Mouse (Mus musculus) liver, adult (tissue): ENCODE data around the gene Vav2.

Experiments
- GATA4 ChIP-seq: IDR thresholded peaks from 2 replicates; pipeline ENCODE4 v1.6.1; 2014; ENCODE audit warnings: mild to moderate bottlenecking, low read length; ENCODE audit not compliant: insufficient replicate concordance

The Vav2 gene

DNA sequence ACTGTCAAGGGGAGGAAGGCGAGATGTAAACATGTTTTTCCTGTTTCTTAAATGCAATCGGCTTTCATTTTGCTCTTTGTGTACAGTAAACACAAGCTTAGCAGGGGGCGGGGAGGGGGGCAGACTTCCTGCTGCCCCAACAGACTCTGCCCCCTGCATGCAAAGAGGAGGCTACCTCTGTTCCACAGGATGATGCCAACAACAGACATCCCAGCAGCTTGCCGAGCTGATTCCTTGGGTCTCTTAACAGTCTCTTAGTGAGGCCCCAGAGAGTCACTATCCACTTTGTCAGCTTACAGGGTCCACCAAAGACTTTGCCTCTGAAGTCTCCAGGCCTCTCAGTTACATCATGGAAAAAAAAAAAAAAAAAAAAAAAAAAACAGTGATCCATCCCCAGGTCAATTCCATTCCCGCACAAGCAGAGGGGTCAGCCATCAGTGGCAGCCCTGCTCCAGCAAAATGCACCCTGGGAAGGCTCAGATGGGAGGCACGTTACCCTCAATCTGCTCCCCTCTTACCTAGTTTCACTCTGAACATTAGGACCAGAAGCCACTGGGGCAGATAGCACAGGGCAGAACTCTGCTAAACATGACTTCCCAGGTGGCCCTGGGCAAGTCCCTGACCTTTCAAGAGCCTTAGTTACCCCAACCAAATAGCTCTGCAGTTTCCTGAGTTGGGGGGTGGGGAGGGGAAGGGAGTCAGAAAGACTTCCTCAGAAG is 22.3 kb downstream of the Vav2 start:
- TF ChIP-seq GATA4, result no peak

- no peak for TF ChIP-seq GATA4
Observed at GRCm38 (mm10) chr2:27401544-27401943, 25.3 kb downstream of the Vav2 start.

DNA sequence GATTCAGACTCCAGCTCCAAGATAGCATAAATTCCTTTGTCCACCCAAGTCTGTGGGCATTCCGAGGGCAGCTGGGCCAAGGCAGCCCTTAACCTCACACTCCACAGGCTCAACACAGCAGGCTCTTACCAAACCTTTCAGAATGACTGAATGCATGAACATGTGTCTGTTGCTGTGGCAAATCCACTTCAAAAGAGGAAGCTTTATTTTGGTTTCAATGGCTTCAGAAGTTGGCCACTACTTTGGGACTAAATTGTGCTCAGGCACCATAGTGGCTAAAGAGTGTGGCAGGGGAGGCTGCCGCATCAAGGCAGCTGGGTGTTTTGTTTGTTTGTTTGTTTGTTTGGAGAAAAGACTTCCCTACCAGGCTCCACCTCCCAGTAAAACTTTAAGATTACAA is 26.8 kb downstream of the Vav2 start:
- TF ChIP-seq GATA4, result no peak

DNA sequence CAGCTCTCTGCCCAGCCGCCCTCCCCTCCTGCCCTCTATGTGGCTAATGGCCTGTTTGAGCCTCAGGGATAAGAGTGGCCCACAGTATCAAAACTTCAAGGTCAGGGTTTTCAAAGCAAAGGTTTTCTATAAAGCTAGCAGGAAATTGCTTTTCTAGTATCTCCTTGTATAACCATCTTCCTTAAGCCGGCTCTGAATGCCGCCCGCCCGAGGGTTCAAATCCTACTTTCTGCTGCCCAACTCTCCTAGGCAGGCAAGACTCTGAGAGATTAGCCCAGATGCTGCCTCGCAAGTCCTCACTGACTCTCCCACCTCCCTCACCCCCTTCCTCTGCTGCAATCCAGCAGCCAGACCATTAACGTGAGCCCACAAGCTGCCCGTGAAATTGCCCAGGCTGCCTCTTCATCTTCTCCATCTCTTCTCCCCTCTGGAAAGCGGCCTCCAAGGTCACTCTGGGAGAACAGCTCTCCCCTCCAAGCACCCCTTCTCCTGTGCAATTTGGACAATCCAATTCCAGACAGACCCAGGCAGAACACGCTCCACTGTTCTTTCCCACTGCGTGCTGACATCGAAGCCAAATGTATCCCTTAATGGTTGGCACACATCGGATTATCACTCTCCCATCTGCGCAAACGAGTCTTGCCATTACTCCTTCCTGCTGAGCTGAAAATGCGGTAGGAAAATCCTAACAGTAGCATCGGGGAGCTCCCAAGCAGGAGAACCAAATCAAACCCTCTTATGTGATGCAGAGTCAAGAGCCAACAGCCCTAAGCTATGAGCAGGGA is 30.0 kb downstream of the Vav2 start:
- TF ChIP-seq GATA4, result no peak

DNA sequence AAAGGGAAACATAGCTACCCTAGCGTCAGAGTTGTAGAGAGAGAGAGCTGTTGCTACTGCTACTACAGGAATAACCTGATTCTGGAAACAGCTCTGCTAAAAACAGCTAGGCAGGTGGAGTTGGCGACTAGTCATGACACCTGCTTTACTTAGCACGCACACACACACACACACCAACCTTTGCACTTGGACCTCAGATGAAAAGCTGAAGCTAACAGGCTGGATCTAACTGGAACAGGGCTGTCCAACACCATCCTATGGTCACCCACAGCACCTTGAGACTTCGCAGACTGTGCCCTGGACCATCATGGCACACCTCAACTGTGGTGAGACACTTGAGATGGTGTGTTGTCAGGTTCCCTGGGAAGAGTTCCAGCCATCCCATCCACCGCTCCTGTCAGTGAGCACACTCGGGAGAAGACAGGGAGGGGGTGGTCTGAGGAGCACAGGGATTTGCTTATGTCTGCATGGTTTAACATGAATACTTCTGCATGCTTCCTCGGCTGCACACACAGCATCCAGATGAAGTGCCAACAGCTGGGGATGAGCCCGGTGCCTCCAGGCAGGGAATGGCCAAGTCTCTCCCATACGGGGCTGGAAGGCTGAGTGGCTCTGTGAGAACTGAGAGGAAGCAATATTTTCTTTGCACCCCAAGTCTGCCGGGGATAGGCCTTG is 32.5 kb downstream of the Vav2 start:
- TF ChIP-seq GATA4, result no peak

DNA sequence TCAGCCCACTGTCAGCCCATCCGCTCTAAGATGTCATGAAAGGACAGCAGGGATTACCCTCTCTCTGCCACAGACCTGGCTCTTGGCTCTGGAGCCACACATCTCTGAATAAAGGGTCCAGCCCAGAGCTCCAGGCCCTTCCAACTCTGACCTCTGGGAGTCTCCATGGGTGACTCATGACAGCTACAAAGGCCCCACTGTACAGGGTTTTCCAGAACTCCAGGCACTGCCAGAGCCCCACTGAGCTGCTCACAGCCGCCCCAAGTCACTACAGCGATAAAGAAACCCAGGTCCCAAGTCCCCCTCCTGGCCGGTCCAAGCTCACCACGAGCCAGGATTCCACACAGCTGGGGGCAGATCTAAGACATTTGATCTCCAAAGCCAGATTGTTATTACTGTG is 34.6 kb downstream of the Vav2 start:
- no peak for TF ChIP-seq GATA4

GRCm38 (mm10) chr2:27390775-27391174 is 36.1 kb downstream of the Vav2 start:
- no peak for TF ChIP-seq GATA4

- no peak for TF ChIP-seq GATA4
Observed at GRCm38 (mm10) chr2:27390325-27390724, 36.5 kb downstream of the Vav2 start.

DNA sequence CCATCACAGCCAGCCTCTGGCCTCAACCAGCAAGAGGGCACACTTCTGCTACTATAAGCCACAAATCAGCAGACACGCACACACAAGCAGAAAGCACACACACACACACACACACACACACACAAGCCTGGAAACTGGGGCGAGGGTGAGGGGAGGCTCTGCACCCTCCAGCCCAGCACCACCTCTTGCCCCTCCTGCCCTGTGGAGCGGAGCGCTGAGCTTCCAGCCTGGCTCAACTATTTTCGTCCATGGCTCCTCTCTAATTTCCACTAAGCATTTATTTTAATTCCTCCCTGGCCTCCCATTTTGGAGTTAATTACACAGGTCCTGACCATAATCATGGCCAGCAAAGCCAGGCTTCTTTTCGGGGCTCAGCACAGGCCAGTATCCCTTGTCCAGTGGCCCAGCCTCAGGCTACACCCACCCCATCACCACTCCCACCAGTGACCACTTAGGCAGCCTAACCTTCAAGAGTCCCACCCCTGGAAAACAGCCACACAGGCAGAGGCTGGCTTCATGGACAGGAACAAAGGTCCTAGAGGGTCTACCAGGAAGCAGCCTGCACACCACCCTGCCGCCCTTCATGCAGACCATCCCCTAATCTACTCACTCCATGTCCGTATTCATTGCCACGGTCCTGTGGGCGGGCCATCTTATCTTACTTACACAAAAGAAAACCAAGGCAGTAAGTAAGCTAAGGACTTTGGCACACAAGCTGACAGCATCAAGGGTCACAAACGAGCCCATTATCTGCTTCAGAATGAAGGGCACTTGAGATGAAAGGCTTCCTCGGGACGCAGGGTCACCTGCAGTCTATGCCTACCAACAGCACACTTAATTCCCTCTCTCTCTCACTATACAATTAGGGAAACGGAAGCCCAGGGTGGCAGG is 37.3 kb downstream of the Vav2 start:
- TF ChIP-seq GATA4, result no peak

- no peak for TF ChIP-seq GATA4
Observed at GRCm38 (mm10) chr2:27387209-27387608, 39.6 kb downstream of the Vav2 start.

GRCm38 (mm10) chr2:27381698-27382097 is 45.1 kb downstream of the Vav2 start:
- TF ChIP-seq GATA4, result no peak

- TF ChIP-seq GATA4, result no peak
Observed at GRCm38 (mm10) chr2:27381254-27381653, 45.6 kb downstream of the Vav2 start.

GRCm38 (mm10) chr2:27377876-27378275 is 49.0 kb downstream of the Vav2 start:
- TF ChIP-seq GATA4, result no peak

DNA sequence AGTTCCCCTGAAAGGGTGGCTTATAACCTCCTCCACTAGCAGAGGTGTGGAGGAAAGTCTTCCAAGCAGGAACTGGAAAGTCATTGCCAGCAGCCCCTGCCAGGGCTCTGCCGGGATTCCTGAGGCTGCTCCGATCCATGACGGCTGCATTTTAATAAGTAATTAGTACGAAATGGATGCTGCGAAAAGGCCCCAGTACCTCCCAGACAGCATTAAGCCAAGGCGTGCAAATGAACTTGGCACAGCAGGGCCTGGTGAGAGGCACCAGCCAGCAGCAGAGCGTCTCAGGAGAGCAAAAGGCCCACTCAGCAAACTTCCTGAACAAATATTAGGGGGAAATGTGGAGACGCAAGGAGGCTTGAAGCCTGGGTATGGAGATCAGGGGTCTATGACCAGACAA is 49.7 kb downstream of the Vav2 start:
- TF ChIP-seq GATA4, result no peak

DNA sequence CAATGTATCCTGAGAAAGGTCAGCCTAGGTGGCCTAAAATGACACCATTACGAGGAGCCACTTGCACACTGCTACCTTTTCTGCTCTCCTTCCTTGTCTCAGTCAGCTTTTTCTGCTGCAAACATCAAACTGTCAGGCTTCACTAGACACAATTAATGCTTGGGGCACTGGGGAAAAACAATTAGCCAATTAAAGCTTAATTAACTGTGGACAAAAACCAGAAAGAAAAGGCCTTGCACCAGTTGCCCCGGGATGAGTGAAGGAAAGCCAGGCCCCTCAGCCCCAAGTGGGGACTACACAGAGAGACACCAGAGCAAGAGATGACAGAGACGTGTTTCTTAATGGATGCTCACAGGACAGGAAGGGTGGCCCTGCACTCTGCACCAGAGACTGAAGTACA is 51.7 kb downstream of the Vav2 start:
- no peak for TF ChIP-seq GATA4
